Mouse (Mus musculus) effector memory CD4-positive, alpha-beta T cell, adult 5 months (primary cell): ENCODE data around the gene Arfgap1. TPM values are rescaled to one million over a fixed set of nuclear protein-coding genes. Genes with fewer than 3 reads are reported as not detected.

Experiments
- polyA plus RNA-seq: library from polyadenylated mRNA; unstranded; fragments of 100-300 nt; shearing (Covaris generic); gene quantifications from one replicate; pipeline ENCODE4 v1.2.1, GENCODE M21; 2017

Gene Arfgap1
- 58.9 TPM for polyA plus RNA-seq

GRCm38 (mm10) chr2:180967010-180967763, at the start of gene Arfgap1:
TSS of gene Arfgap1 (plus strand) at chr2:180967225.

GRCm38 (mm10) chr2:180920810-180921400, 46.1 kb upstream of the Arfgap1 start, which contains the start of gene Ythdf1:
TSS of gene Ythdf1 (minus strand) at chr2:180920949.

GRCm38 (mm10) chr2:180928723-180929122, 38.3 kb upstream of the Arfgap1 start, which contains the start of gene Birc7:
TSS of gene Birc7 (plus strand) at chr2:180929023.

DNA sequence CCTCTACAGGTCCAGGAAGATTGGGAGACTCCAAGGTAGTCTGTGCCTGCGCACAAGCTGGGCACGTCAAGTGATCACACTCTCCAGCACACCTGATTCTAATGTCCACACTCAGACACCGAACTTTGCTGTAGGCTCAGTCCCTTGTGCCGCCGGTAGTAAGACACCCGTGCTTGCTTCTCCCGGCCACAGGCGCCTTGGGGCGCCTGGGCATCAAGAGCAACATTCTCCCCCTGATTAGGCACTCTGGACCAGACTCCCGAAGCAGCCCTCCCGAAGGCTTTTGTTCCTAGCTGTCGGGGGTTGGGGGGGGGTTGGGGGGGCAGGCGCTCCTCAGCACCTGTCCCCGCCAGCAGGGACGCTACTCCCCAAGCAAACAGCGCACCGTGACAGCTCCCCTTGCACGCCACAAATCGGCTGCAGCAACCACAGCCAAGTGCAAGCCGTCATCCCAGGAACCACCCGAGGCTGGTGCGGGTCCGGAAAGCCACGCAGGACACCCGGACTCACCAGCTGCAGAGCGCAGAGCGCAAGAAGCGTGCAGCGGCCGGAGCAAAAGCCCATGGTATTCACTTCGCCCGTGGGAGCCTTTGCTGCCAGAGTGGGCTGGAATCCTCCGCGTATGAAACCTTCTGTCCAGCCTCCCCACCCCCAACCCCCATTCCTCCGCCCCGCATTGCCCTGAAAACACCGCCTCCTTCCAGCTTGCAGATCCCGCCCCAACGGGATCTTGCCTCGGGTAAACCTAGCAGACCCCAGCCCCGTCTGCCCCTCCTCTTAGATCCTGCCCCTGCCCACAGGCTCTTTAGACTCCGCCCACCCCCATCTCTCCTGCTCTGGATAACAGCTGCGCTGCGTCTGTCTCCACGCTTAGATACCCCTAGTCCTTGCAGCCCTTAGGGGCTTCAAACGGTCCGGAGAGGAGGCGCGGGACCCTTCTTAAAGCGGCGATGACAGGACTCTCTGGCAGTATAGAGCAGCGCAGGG, 12.7 kb upstream of the Arfgap1 start, which contains the start of gene Nkain4:
Gene Nkain4, minus strand, starts transcription at position 639 of the 987 bp plus-strand sequence.

GRCm38 (mm10) chr2:180986449-180986848, 19.4 kb downstream of the Arfgap1 start, which contains the start of gene Col20a1:
TSS of gene Col20a1 (plus strand) at chr2:180986535.

Other genes with a start within 250 kb of the Arfgap1 start
- 39.4 TPM for gene Slc17a9, start 242.0 kb upstream of the Arfgap1 start, polyA plus RNA-seq
- gene Bhlhe23, start 190.3 kb upstream of the Arfgap1 start, polyA plus RNA-seq, result not detected
- 84.3 TPM for gene Ythdf1, start 46.3 kb upstream of the Arfgap1 start, polyA plus RNA-seq
- not detected for gene Birc7, start 38.2 kb upstream of the Arfgap1 start, polyA plus RNA-seq
- gene Nkain4, start 12.5 kb upstream of the Arfgap1 start, polyA plus RNA-seq, result not detected
- 0.61 TPM for gene Col20a1, start 19.3 kb downstream of the Arfgap1 start, polyA plus RNA-seq
- not detected for gene Chrna4, start 76.3 kb downstream of the Arfgap1 start, polyA plus RNA-seq
- gene Kcnq2, start 168.1 kb downstream of the Arfgap1 start, polyA plus RNA-seq, result 0.14 TPM
- gene Eef1a2, start 189.8 kb downstream of the Arfgap1 start, polyA plus RNA-seq, result not detected
- gene Ppdpf, start 220.0 kb downstream of the Arfgap1 start, polyA plus RNA-seq, result 106 TPM
- gene Ptk6, start 235.6 kb downstream of the Arfgap1 start, polyA plus RNA-seq, result not detected
- gene Srms, start 246.0 kb downstream of the Arfgap1 start, polyA plus RNA-seq, result 0.24 TPM